Mouse (Mus musculus) CH12.LX (cell line): Measurements from ENCODE around the gene Rubcnl. TPM values are rescaled to one million over a fixed set of nuclear protein-coding genes. Genes with fewer than 3 reads are reported as not detected.

ENCODE experiments used
- DNase-seq: peaks from one replicate; pipeline ENCODE4 v3.0.0-alpha.2; 2013; ENCODE audit errors: extremely low read depth
- H3K27ac ChIP-seq: 2 replicates; pipeline ENCODE4 v1.5.1; 2012; ENCODE audit warnings: low read depth, mild to moderate bottlenecking, control low read depth, moderate library complexity; ENCODE audit not compliant: insufficient read depth
- H3K27me3 ChIP-seq: replicated peaks from 2 replicates; pipeline ENCODE3; 2012; ENCODE audit warnings: inconsistent platforms
- H3K36me3 ChIP-seq, 2 experiments: replicated peaks in 1 of 2; 2 replicates each; pipeline versions ENCODE3 to v1.6.1; 2012; ENCODE audit warnings: inconsistent platforms in 1 of 2, low read length in 1 of 2, mild to moderate bottlenecking in 1 of 2, mixed read lengths in 1 of 2, moderate library complexity in 1 of 2; ENCODE audit not compliant: control insufficient read depth in 1 of 2, insufficient read depth in 1 of 2
- H3K4me1 ChIP-seq, 2 experiments: 2 replicates each; pipeline ENCODE4 v1.6.1; 2012; ENCODE audit warnings: inconsistent platforms in 1 of 2, moderate library complexity in 1 of 2; ENCODE audit not compliant: insufficient read depth in 2 of 2, control insufficient read depth in 1 of 2
- H3K4me2 ChIP-seq: 2 replicates; pipeline ENCODE4 v1.6.1; 2012; ENCODE audit warnings: low read depth, mild to moderate bottlenecking, control low read depth; ENCODE audit not compliant: poor library complexity, insufficient read depth, severe bottlenecking
- H3K4me3 ChIP-seq, 3 experiments: fragments of 150-350 bp in 1 of 3; sonication (generic) in 1 of 3; replicated peaks in 1 of 3; 2 replicates each; pipeline versions ENCODE3 to v1.5.1; 2011 to 2012; ENCODE audit warnings: low read depth in 2 of 3, low read length in 2 of 3, mild to moderate bottlenecking in 2 of 3, moderate library complexity in 2 of 3, control low read depth in 1 of 3, improper control_type of control experiment in 1 of 3, inconsistent platforms in 1 of 3, mixed read lengths in 1 of 3; ENCODE audit not compliant: poor library complexity in 1 of 3
- H3K79me2 ChIP-seq: replicated peaks from 2 replicates; pipeline ENCODE4 v1.6.1; 2012; ENCODE audit warnings: mild to moderate bottlenecking, moderate library complexity; ENCODE audit not compliant: control insufficient read depth, poor library complexity, insufficient read depth, severe bottlenecking; ENCODE audit errors: extremely low read depth
- H3K9ac ChIP-seq: 2 replicates; pipeline ENCODE4 v1.6.1; 2012; ENCODE audit warnings: low read depth, mild to moderate bottlenecking, control low read depth, moderate library complexity; ENCODE audit not compliant: insufficient read depth
- H3K9me3 ChIP-seq: replicated peaks from 2 replicates; pipeline ENCODE3; 2012; ENCODE audit warnings: low read length, inconsistent platforms, mixed read lengths
- BHLHE40 ChIP-seq: IDR thresholded peaks from 2 replicates; pipeline ENCODE4 v1.6.1; 2011; ENCODE audit warnings: mild to moderate bottlenecking, low read depth, low read length, improper control_type of control experiment
- CHD2 ChIP-seq: IDR thresholded peaks from 2 replicates; pipeline ENCODE4 v1.6.1; 2011; ENCODE audit warnings: low read length, improper control_type of control experiment
- CTCF ChIP-seq, 2 experiments: IDR thresholded peaks in 1 of 2; conservative IDR thresholded peaks in 1 of 2; 2 replicates each; pipeline ENCODE4 v1.5.1; 2011 to 2012; ENCODE audit warnings: low read depth in 2 of 2, low read length in 2 of 2, improper control_type of control experiment in 1 of 2, inconsistent platforms in 1 of 2, mild to moderate bottlenecking in 1 of 2, moderate library complexity in 1 of 2
- E2F4 ChIP-seq: IDR thresholded peaks from 2 replicates; pipeline ENCODE4 v1.6.1; 2011; ENCODE audit warnings: low read depth, low read length, improper control_type of control experiment; ENCODE audit not compliant: insufficient replicate concordance
- ELF1 ChIP-seq: IDR thresholded peaks from 2 replicates; pipeline ENCODE4 v1.6.1; 2014; ENCODE audit warnings: low read depth, mild to moderate bottlenecking, inconsistent platforms, low read length, improper control_type of control experiment
- EP300 ChIP-seq: IDR thresholded peaks from 2 replicates; pipeline ENCODE4 v1.6.1; 2011; ENCODE audit warnings: low read length, improper control_type of control experiment
- ETS1 ChIP-seq: conservative IDR thresholded peaks from 2 replicates; pipeline ENCODE4 v1.6.1; 2012; ENCODE audit warnings: low read depth, mild to moderate bottlenecking, inconsistent platforms, low read length, improper control_type of control experiment, moderate library complexity
- GABPA ChIP-seq: IDR thresholded peaks from 2 replicates; pipeline ENCODE4 v1.6.1; 2012; ENCODE audit warnings: low read depth, low read length, improper control_type of control experiment, inconsistent platforms; ENCODE audit not compliant: insufficient replicate concordance
- HCFC1 ChIP-seq: IDR thresholded peaks from 2 replicates; pipeline ENCODE4 v1.6.1; 2012; ENCODE audit warnings: low read depth, mild to moderate bottlenecking, inconsistent platforms, low read length, improper control_type of control experiment
- IRF4 ChIP-seq: IDR thresholded peaks from 2 replicates; pipeline ENCODE4 v1.6.1; 2014; ENCODE audit warnings: low read depth, mild to moderate bottlenecking, inconsistent platforms, low read length, improper control_type of control experiment
- JUN ChIP-seq: IDR thresholded peaks from 2 replicates; pipeline ENCODE4 v1.6.1; 2011; ENCODE audit warnings: low read depth, mild to moderate bottlenecking, low read length, improper control_type of control experiment, moderate library complexity; ENCODE audit not compliant: insufficient read depth
- JUND ChIP-seq: conservative IDR thresholded peaks from 2 replicates; pipeline ENCODE4 v1.6.1; 2011; ENCODE audit warnings: low read depth, low read length, improper control_type of control experiment
- KAT2A ChIP-seq: IDR thresholded peaks from 2 replicates; pipeline ENCODE4 v1.6.1; 2012; ENCODE audit warnings: low read length, improper control_type of control experiment, inconsistent platforms; ENCODE audit not compliant: insufficient replicate concordance
- MAX ChIP-seq: IDR thresholded peaks from 2 replicates; pipeline ENCODE4 v1.6.1; 2011; ENCODE audit warnings: low read length, improper control_type of control experiment
- MAZ ChIP-seq: IDR thresholded peaks from 2 replicates; pipeline ENCODE4 v1.6.1; 2012; ENCODE audit warnings: low read depth, mild to moderate bottlenecking, inconsistent platforms, low read length, improper control_type of control experiment, moderate library complexity
- MEF2A ChIP-seq: IDR thresholded peaks from 2 replicates; pipeline ENCODE4 v1.6.1; 2014; ENCODE audit warnings: low read depth, mild to moderate bottlenecking, inconsistent platforms, low read length, improper control_type of control experiment, borderline replicate concordance
- MYC ChIP-seq: IDR thresholded peaks from 2 replicates; pipeline ENCODE4 v1.6.1; 2011; ENCODE audit warnings: low read depth, mild to moderate bottlenecking, improper control_type of control experiment, low read length
- NELFE ChIP-seq: IDR thresholded peaks from 2 replicates; pipeline ENCODE4 v1.6.1; 2011; ENCODE audit warnings: low read depth, low read length, improper control_type of control experiment
- NRF1 ChIP-seq: IDR thresholded peaks from 2 replicates; pipeline ENCODE4 v1.6.1; 2014; ENCODE audit warnings: low read depth, mild to moderate bottlenecking, inconsistent platforms, low read length, improper control_type of control experiment, moderate library complexity
- PAX5 ChIP-seq: IDR thresholded peaks from 2 replicates; pipeline ENCODE4 v1.6.1; 2012; ENCODE audit warnings: low read length, inconsistent platforms, mixed read lengths
- POLR2A ChIP-seq: IDR thresholded peaks from 2 replicates; pipeline ENCODE4 v1.6.1; 2011; ENCODE audit warnings: low read depth, mild to moderate bottlenecking, improper control_type of control experiment, low read length
- RCOR1 ChIP-seq: conservative IDR thresholded peaks from 2 replicates; pipeline ENCODE4 v1.6.1; 2012; ENCODE audit warnings: low read depth, mild to moderate bottlenecking, inconsistent platforms, low read length, improper control_type of control experiment
- SIN3A ChIP-seq: IDR thresholded peaks from 2 replicates; pipeline ENCODE4 v1.6.1; 2012; ENCODE audit warnings: low read length, improper control_type of control experiment, inconsistent platforms
- TBP ChIP-seq: conservative IDR thresholded peaks from 2 replicates; pipeline ENCODE4 v1.6.1; 2011; ENCODE audit warnings: low read depth, low read length, improper control_type of control experiment
- TCF12 ChIP-seq: IDR thresholded peaks from 2 replicates; pipeline ENCODE4 v1.6.1; 2014; ENCODE audit warnings: low read depth, mild to moderate bottlenecking, inconsistent platforms, low read length, improper control_type of control experiment
- UBTF ChIP-seq: IDR thresholded peaks from 2 replicates; pipeline ENCODE4 v1.6.1; 2012; ENCODE audit warnings: low read depth, mild to moderate bottlenecking, inconsistent platforms, low read length, improper control_type of control experiment, moderate library complexity
- USF2 ChIP-seq: conservative IDR thresholded peaks from 2 replicates; pipeline ENCODE4 v1.6.1; 2011; ENCODE audit warnings: low read depth, low read length, improper control_type of control experiment
- ZKSCAN1 ChIP-seq: IDR thresholded peaks from 2 replicates; pipeline ENCODE4 v1.6.1; 2012; ENCODE audit warnings: low read depth, inconsistent platforms, low read length, improper control_type of control experiment, borderline replicate concordance
- dilution Hi-C: fragments of 300-500 bp; cut with MboI; formaldehyde crosslinking; loops from 2 replicates; pipeline ENCODE4 v1.14.3; 2020; ENCODE audit warnings: low sequenced_read_pairs; ENCODE audit not compliant: extremely low pct_unique_long_range_greater_than_20kb, extremely low pct_ligation_motif_present
- in situ Hi-C: fragments of 300-500 bp; cut with MboI; formaldehyde crosslinking; loops from 3 replicates; pipeline ENCODE4 v1.14.3; 2019; ENCODE audit warnings: low sequenced_read_pairs, low pct_ligation_motif_present, low pct_unique_long_range_greater_than_20kb, mixed read lengths
- polyA plus RNA-seq: library from polyadenylated mRNA; unstranded; fragments of >175 nt; gene quantifications from 2 replicates; pipeline ENCODE4 v1.2.1, GENCODE M21; 2012; ENCODE audit warnings: low read depth; ENCODE audit not compliant: insufficient read length
- total RNA-seq, 2 experiments: library from RNA; depleted of rRNA; stranded (reverse); fragments of 300-350 nt in 1 of 2; fragments of >200 nt in 1 of 2; gene quantifications; 2 replicates each; pipeline ENCODE4 v1.2.3; 2012 to 2014

The Rubcnl gene
- total and polyA plus RNA-seq, 3 experiments, result 24.7 to 27.2 (median 24.9) TPM

GRCm38 (mm10) chr14:75003356-75003755 is 12.5 kb upstream of the Rubcnl start:
- Histone ChIP-seq H3K27me3 (no peaks in the 10 kb centered on the region), H3K27ac (no peak overlapping the region), H3K9me3 (no peaks in the 10 kb centered on the region), H3K79me2 (no peaks in the 10 kb centered on the region), H3K36me3 (no peaks in the 10 kb centered on the region), H3K4me2 (no peak overlapping the region), H3K4me3 (no peak overlapping the region), H3K9ac (no peak overlapping the region), H3K4me1 (peaks cover 7 to 33% of the 10 kb centered on the region in 2 experiments)
- DNase-seq, result no peak
- dilution Hi-C loops, result no loop called here
- in situ Hi-C loops, result no loop called here
- TF ChIP-seq TCF12, result no peak
- TF ChIP-seq PAX5, result no peak
- TF ChIP-seq USF2, result no peak
- no peak for TF ChIP-seq CTCF (conservative IDR thresholded peaks at IDR 0.05 in 1 of 2, IDR thresholded peaks at IDR 0.05 in 1 of 2; ENCODE audit: low read depth in 2 of 2, low read length in 2 of 2)
- TF ChIP-seq TBP, result no peak
- TF ChIP-seq HCFC1, result no peak
- TF ChIP-seq NRF1, result no peak
- no peak for TF ChIP-seq BHLHE40
- no peak for TF ChIP-seq NELFE
- TF ChIP-seq RCOR1, result no peak
- TF ChIP-seq EP300, result no peak
- no peak for TF ChIP-seq SIN3A
- no peak for TF ChIP-seq MAX
- TF ChIP-seq IRF4, result no peak
- no peak for TF ChIP-seq GABPA
- no peak for TF ChIP-seq MYC

DNA sequence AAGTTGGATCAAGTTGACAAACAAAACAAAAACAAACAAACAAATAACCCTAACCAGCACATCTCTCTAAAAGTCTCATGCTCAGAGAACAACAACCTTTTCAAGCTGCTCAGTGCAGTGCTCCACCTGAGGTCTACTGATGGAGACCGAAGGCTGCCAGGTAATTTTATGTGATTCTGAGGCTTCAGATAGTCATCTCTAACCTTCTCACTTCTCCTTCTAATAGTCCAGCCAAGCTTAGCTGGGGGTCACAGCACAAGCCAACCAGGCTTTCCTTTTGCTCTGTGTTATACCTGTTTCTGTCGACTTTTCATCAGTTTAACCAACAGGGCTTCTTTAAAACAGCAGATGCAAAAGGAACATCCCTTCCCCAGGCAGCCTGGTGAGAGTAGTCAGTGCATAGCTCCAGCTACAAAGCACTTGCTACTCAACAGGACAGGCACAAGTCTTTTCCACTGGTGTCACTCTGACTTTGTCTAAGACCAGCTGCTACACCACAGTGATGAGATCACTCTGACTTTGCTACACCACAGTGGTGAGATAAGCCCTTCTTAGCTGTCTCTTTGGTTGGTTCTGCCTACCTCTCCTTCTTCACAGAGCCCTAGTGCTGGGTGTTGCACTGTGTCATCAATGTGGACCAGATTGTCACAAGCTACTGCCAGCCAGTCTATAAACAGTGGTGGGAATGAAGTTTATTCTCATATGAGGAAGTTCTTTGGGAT is 10.2 kb upstream of the Rubcnl start:
- no peaks in the 10 kb centered on the region for H3K9me3 ChIP-seq
- H3K27me3 ChIP-seq, result no peaks in the 10 kb centered on the region
- no peak overlapping the region for H3K4me3 ChIP-seq
- peak; percentile 86 for DNase-seq
- H3K79me2 ChIP-seq, result no peaks in the 10 kb centered on the region
- no peak overlapping the region for H3K9ac ChIP-seq
- peak; percentile 44 for TF ChIP-seq RCOR1
- TF ChIP-seq CTCF (conservative IDR thresholded peaks at IDR 0.05 in 1 of 2, IDR thresholded peaks at IDR 0.05 in 1 of 2; ENCODE audit: low read depth in 2 of 2, low read length in 2 of 2), result no peak
- peak; percentile 80 for TF ChIP-seq JUND
- TF ChIP-seq JUN, result peak; percentile 57
- peak; percentile 71; the same call in 1 of the 2 replicates for TF ChIP-seq SIN3A
- TF ChIP-seq TBP, result peak; percentile 70
- peak; percentile 97 for TF ChIP-seq EP300
- TF ChIP-seq ELF1, result 0 out of 2 replicates have a peak, but pooled peaks have one; percentile 13
- no peak for TF ChIP-seq KAT2A
- peak; percentile 88 for TF ChIP-seq ETS1
- peak; percentile 43 for TF ChIP-seq BHLHE40
- TF ChIP-seq MEF2A, result peak; percentile 85
- peak; percentile 10; the same call in 1 of the 2 replicates for TF ChIP-seq MAZ
- 0 out of 2 replicates have a peak, but pooled peaks have one; percentile 32 for TF ChIP-seq POLR2A
- no peak for TF ChIP-seq ZKSCAN1
- TF ChIP-seq CHD2, result peak; percentile 17; the same call in 1 of the 2 replicates
- peak; percentile 94 for TF ChIP-seq IRF4
- TF ChIP-seq UBTF, result peak; percentile 89
- TF ChIP-seq E2F4, result no peak
- TF ChIP-seq TCF12, result peak; percentile 27; the same call in 1 of the 2 replicates
- TF ChIP-seq, all 38 proteins: peak for 16
- peak overlapping the region; percentile 55 for H3K27ac ChIP-seq
- H3K36me3 ChIP-seq, result no peaks in the 10 kb centered on the region
- peaks cover 13 to 52% of the 10 kb centered on the region in 2 experiments for H3K4me1 ChIP-seq
- peak overlapping the region; percentile 12 for H3K4me2 ChIP-seq
- dilution Hi-C loops (no loop called here), in situ Hi-C loops (no loop called here)
